Mouse (Mus musculus): ENCODE data around the gene P4ha3. TPM values are rescaled to one million over a fixed set of nuclear protein-coding genes. Genes with fewer than 3 reads are reported as not detected.

The P4ha3 gene
- polyA plus RNA-seq, 1 experiment from 2014 or later = 4.2 TPM

GRCm38 (mm10) chr7:100356768-100357167 is 71.4 kb downstream of the P4ha3 start:
- H3K4me1 ChIP-seq = no peaks in the 10 kb centered on the region
- peaks cover 16% of the 10 kb centered on the region for H3K36me3 ChIP-seq (replicated peaks)
- WGBS = 92% methylated on average over 1 of the region's 1 CpGs
- no peak for ATAC-seq (ENCODE audit: low FRiP score)
- H3K9me3 ChIP-seq = no peaks in the 10 kb centered on the region
- H3K27ac ChIP-seq = no peak overlapping the region
- no peak overlapping the region for H3K4me2 ChIP-seq
- H3K9ac ChIP-seq = no peak overlapping the region
- no peak overlapping the region for H3K4me3 ChIP-seq (replicated peaks)
- no peaks in the 10 kb centered on the region for H3K27me3 ChIP-seq

GRCm38 (mm10) chr7:100357856-100358255 is 72.5 kb downstream of the P4ha3 start:
- H3K4me1 ChIP-seq = no peaks in the 10 kb centered on the region
- peaks cover 10% of the 10 kb centered on the region for H3K36me3 ChIP-seq (replicated peaks)
- H3K9me3 ChIP-seq = no peaks in the 10 kb centered on the region
- no peak overlapping the region for H3K27ac ChIP-seq
- H3K4me3 ChIP-seq (replicated peaks) = no peak overlapping the region
- H3K9ac ChIP-seq = no peak overlapping the region
- no peak overlapping the region for H3K4me2 ChIP-seq
- ATAC-seq (ENCODE audit: low FRiP score) = no peak
- no peaks in the 10 kb centered on the region for H3K27me3 ChIP-seq

- H3K27me3 ChIP-seq = no peaks in the 10 kb centered on the region
- H3K36me3 ChIP-seq (replicated peaks) = no peaks in the 10 kb centered on the region
- 94% methylated on average over 2 of the region's 2 CpGs for WGBS
- no peaks in the 10 kb centered on the region for H3K9me3 ChIP-seq
- H3K4me1 ChIP-seq = peaks cover 4% of the 10 kb centered on the region
- H3K27ac ChIP-seq = no peak overlapping the region
- ATAC-seq (ENCODE audit: low FRiP score) = no peak
- H3K4me3 ChIP-seq (replicated peaks) = no peak overlapping the region
- no peak overlapping the region for H3K9ac ChIP-seq
- H3K4me2 ChIP-seq = no peak overlapping the region
Observed at GRCm38 (mm10) chr7:100363162-100363561, 77.8 kb downstream of the P4ha3 start.

GRCm38 (mm10) chr7:100364888-100365287 is 79.6 kb downstream of the P4ha3 start:
- Histone ChIP-seq H3K9ac (no peak overlapping the region), H3K27me3 (no peaks in the 10 kb centered on the region), H3K4me3 (replicated peaks) (no peak overlapping the region), H3K36me3 (replicated peaks) (no peaks in the 10 kb centered on the region), H3K4me2 (no peak overlapping the region), H3K27ac (no peak overlapping the region), H3K4me1 (peaks cover 11% of the 10 kb centered on the region), H3K9me3 (no peaks in the 10 kb centered on the region)
- WGBS = 54% methylated on average over 6 of the region's 6 CpGs
- ATAC-seq (ENCODE audit: low FRiP score) = no peak

Other genes starting within 250 kb of the P4ha3 start
- 98.4 and 98.7 TPM in 2 replicates for gene Pold3, start 164.0 kb upstream of the P4ha3 start, polyA plus RNA-seq (2016; fragmentation: Nextera tagmentation; extraction: Ambion mirVana)
- gene Lipt2, start 126.2 kb upstream of the P4ha3 start, polyA plus RNA-seq (2016; fragmentation: Nextera tagmentation; extraction: Ambion mirVana) = 14.4 and 14.9 TPM in 2 replicates
- 2.0 and 3.0 TPM in 2 replicates for gene Kcne3, start 109.0 kb upstream of the P4ha3 start, polyA plus RNA-seq (2016; fragmentation: Nextera tagmentation; extraction: Ambion mirVana)
- 8.0 and 8.9 TPM in 2 replicates for gene Pgm2l1, start 58.1 kb upstream of the P4ha3 start, polyA plus RNA-seq (2016; fragmentation: Nextera tagmentation; extraction: Ambion mirVana)
- gene C2cd3, start 86.7 kb downstream of the P4ha3 start, polyA plus RNA-seq (2016; fragmentation: Nextera tagmentation; extraction: Ambion mirVana) = 44.3 and 49.5 TPM in 2 replicates
- gene Ppme1, start 86.8 kb downstream of the P4ha3 start, polyA plus RNA-seq (2016; fragmentation: Nextera tagmentation; extraction: Ambion mirVana) = 103 TPM in 2 replicates
- not detected in 2 replicates for gene Ucp3, start 187.5 kb downstream of the P4ha3 start, polyA plus RNA-seq (2016; fragmentation: Nextera tagmentation; extraction: Ambion mirVana)
- gene Ucp2, start 207.8 kb downstream of the P4ha3 start, polyA plus RNA-seq (2016; fragmentation: Nextera tagmentation; extraction: Ambion mirVana) = 83.8 and 93.1 TPM in 2 replicates
- 0.67 and 1.1 TPM in 2 replicates for gene Dnajb13, start 229.4 kb downstream of the P4ha3 start, polyA plus RNA-seq (2016; fragmentation: Nextera tagmentation; extraction: Ambion mirVana)